Mouse (Mus musculus) left cerebral cortex, postnatal 36 days (tissue): ENCODE results near the gene Muc5ac. TPM values are rescaled to one million over a fixed set of nuclear protein-coding genes. Genes with fewer than 3 reads are reported as not detected.
A peak's percentile ranks its signal among the peaks of the same experiment; 100 is the strongest.
"Not testable (repeated sequence)": the region's sequence is repeated elsewhere in the genome, so short reads cannot be mapped to it uniquely, and the experiment has no call there.

Experiments used
- DNase-seq, 2 experiments: peaks; one replicate each; pipeline ENCODE4 v3.0.0; 2021 to 2022; ENCODE audit warnings: low spot score in 2 of 2, mixed read lengths in 1 of 2
- intact Hi-C: fragments of 180-260 bp; cut with DNase I; formaldehyde crosslinking; loops from one replicate; pipeline ENCODE4 v1.15.1; 2025
- total RNA-seq, 2 experiments: library from RNA; stranded (reverse); gene quantifications; 2 replicates each; pipeline ENCODE4 v1.2.3; 2021

The Muc5ac gene
- total RNA-seq: not detected

DNA sequence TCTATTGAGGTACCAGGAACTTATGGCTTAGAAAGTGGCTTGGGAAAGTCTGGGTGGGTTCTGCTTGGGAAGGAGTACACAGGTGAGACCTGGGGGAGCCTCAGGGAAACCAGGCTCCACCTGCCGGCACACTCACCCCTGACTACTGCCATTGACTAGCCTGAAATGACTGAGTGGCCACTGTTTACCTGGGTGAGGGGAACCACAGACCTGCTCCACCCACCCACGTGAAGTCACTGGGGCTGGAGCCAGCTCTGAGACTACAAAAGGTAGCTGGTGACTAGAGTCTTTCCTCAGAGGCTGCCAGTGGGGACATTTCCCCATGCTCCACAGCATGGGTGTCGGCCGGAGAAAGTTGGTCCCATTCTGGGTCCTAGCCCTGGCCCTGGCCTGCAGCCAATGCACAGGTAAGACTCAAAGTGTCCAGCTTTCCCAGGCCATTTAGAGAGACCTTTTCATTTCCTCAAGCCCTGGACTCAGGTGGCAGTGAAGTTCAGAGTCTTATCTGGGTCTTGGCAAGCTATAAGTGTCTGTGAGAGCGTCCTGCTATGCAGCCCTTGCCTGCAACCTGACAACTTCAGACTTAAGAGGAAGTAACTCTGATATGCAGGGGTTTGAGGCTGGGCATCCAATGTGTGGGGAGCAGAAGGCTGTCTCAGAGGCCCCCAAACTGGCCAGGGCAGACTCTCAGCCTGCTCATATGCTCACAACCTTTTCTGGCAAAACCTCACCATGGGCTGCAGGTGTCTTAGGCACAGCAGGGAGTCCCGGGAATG is at the start of gene Muc5ac:
Gene Muc5ac, plus strand, starts transcription at position 296 of the 776 bp plus-strand sequence.
- no peak for DNase-seq
- intact Hi-C loops: no loop called here

DNA sequence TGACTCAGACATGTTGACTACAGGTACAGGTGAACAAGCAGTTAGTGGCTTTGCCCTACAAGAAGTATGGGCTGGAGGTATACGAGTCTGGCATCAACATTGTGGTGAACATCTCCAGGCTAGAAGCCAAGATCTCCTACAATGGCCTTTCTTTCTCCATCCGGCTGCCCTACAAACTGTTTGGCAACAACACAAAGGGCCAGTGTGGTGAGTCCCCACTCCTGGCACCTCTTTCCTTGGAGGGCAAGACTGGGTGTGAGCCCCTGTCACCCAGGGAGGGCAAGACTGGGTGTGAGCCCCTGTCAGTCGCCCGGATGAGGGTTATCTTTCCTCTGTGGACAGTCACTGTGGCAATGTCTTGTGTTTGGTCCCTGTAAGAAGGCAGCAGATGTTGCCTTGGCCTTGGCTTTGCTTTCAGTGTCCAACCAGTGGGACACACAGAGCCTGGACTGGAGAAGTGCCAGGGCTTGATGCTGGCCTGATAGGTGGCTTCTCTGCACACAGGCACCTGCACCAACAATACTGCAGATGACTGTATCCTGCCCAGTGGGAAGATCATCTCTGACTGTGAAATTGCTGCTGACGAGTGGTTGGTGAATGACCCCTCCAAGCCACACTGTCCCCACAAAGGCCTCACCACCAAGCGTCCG is 41.2 kb upstream of the Muc5ac start:
- DNase-seq: no peak
- intact Hi-C loops: no loop called here

DNA sequence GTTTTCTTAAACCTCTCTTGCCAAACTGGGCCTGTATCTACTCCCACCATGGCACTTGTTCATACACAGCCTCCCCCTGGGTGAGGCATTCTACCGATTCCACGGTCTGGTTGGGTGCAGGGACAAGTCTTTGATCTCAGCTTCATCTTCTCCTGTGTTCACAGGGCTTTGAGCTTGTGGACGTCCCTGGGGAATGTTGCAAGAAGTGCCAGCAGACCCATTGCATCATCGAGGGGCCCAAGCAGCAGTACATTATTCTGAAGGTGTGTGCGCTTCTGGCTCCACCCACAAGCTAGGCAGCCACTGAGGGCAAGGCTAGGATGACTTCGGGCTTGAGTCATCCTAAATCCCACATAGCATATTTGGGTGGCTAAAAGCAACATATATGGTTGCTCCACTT is 36.3 kb upstream of the Muc5ac start:
- no peak for DNase-seq
- intact Hi-C loops: no loop called here

DNA sequence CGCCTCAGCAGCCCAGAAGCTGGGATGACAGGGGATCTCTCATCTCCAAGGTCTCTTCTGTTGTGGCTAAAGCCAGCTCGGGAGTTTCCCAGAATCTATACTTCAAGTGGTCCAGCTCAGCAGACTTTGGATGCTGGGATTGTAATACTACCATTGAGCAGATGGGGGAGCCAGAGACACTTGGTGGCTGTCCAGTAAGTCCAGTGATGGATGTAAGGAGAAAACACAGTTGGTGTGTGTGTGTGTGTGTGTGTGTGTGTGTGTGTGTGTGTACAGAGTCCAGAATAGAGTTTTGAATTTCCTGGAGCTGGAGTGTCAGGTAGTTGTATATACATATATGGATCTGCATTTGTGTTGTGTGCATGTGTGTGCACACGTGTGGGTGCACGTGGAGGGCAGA is 32.9 kb upstream of the Muc5ac start:
- intact Hi-C loops: no loop called here
- peak; percentile 54 to 79 for DNase-seq

DNA sequence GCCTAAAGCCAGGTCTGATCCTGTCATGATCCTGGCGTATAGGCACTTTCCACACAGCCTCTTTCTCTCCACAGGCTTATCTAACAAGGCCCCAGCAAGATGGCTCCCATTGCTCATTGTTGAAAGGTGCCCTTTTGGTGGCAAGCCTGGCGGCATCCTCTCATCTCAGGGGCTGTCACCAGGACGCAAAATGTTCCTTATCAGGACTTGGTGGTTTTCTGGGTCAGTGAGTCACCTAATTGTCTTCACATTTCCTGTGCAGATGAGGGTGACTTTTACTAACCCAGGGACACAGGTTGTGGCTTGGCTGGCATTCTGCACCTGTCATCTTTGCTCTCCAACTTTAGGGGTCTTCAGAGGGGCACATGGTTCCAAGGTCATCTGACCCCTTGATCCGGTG is 30.5 kb upstream of the Muc5ac start:
- intact Hi-C loops: no loop called here
- DNase-seq: no peak

DNA sequence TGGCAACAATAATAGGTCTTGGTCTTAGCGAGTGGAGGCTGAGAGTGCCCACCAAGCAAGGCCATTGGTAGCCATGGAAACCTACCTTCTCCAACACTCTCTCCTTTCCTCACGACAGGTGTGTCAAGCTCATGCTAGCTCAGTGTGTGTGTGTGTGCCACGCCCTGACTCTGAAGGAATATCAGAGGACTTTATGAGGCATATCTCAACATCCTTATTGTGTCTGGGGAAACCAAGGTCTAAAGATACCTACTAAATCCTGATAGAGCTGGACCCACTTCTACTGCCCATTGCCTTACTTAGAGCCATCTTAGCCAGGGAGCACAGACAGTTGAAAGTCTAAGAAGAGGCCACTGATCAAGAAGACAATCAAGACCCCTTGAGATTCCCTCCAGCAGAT is 18.3 kb upstream of the Muc5ac start:
- DNase-seq: no peak
- intact Hi-C loops: loop anchor here (5.0 kb wide), 1 partner anchor 142 kb away; no protein-coding TSS in a partner anchor

DNA sequence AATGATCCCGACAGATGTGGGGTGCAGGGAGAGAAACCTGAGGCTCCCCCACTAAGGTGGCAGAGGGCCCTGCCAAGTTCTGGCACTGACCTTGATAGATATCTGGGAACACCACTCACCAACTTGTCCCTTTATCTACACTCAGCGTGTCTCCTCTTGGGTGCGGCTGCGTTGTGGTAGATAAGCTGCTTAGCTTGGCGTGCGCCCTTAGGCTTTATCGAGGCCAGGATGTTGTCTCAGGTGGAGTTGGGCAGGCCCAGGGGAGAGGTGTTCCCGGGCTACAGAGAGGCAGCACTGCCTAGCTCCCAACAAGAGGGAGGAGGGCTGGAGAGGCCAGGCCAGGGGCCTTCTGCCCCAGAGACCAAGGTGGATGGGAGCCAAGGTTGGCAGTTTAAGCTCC is 17.8 kb upstream of the Muc5ac start:
- intact Hi-C loops: loop anchor here (5.0 kb wide), 1 partner anchor 141 kb away; no protein-coding TSS in a partner anchor

DNA sequence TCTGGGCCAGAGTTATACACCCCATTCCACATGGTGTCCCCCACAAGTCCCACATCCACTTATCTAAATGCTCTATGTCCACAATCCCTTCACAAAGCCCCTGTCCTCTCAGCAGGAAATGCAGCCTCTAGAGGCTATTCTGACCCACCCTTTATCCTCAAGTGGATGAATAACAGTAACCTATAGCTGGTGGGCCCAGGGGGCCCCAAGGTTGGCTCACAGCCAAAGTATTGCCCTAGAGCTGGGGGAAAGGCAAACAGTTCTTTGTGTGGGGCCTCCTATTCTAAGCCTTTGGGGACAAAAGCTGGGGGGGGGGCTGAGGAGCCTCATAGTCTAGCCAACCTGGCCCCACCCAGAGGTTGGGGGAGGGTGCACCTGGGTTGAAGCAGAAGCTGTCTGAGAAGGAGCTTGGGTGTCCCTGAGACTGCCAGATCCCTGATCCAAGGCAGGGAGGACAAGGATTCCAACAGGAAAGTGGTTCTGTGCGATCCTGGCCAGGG is 16.7 kb upstream of the Muc5ac start:
- intact Hi-C loops: loop anchor here (5.0 kb wide), 1 partner anchor 140 kb away; no protein-coding TSS in a partner anchor
- DNase-seq: no peak

More for the DNA sequence above, 17.8 kb upstream of the Muc5ac start:
- DNase-seq: no peak

DNA sequence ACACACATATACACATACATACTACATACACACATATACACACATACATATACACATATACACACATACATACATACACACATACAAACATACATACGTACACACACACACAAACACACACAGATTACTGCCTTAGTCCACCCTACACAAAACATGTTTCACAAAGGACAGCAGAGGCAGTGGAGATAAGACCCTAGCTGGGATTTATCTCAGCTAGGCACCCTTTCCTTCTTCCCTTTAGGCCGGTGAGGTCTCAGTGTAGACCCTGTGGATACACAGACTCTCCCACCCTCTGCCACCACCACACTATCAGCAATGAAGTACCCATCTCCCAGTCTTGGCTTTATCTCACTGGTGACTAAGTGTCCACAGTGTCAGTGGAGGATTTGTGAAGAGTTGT is 13.9 kb upstream of the Muc5ac start:
- intact Hi-C loops: loop anchor here (5.0 kb wide), 1 partner anchor 137 kb away; no protein-coding TSS in a partner anchor
- no peak for DNase-seq

DNA sequence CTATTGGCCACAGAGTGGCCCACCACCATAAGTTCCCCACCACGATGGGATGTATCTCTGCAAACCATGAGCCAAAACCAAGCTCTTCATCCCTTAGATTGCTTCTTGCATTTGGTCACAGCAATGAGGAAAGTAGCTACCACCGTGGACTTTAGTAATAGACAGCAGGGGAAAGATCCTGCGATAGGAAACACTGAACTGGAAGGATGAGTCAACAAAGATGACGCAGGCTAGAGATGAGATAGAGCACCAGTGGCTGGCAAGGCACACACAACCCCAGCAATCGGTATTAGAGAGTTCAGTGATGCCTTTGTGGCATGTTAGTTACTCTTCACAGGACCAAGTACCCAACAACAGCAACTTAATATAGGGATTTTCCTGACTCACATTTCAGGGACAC is 12.6 kb upstream of the Muc5ac start:
- no peak for DNase-seq

DNA sequence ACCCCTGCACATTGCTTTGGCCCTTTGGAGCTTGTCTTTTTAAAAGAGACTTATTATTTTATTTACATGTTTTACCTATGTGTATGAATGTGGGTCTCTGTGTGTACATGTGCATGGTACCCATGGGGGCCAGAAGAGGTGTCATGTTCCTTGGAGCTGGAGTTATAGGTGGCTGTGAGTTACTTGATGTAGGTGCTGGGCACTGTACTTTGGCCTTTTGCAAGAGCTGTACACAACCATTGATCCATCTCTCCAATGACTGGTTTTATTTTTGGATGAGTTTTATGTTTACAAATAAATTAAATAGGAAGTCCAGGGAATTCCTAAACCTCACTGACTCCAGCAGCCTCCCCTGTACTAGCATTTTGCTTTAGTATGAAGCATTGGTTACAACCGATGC is 5.5 kb downstream of the Muc5ac start:
- intact Hi-C loops: no loop called here
- no peak for DNase-seq

More for the DNA sequence above, 12.6 kb upstream of the Muc5ac start:
- intact Hi-C loops: no loop called here

DNA sequence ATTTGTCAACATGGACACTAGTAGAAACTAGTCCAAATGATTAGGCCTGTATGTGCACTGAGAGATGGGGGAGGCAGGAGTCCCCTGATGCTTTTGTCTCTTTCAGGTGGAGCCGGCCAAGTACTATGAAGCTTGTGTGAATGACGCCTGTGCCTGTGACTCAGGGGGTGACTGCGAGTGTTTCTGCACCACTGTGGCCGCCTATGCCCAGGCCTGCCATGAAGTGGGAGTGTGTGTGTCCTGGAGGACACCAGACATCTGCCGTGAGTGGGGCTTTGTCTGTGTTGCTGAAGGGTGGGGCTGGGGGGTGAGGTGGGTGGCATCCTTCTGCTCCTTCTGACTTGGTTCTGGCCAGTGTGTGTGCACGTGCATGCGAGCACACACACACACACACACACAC is 14.4 kb downstream of the Muc5ac start:
- no peak for DNase-seq
- intact Hi-C loops: no loop called here

DNA sequence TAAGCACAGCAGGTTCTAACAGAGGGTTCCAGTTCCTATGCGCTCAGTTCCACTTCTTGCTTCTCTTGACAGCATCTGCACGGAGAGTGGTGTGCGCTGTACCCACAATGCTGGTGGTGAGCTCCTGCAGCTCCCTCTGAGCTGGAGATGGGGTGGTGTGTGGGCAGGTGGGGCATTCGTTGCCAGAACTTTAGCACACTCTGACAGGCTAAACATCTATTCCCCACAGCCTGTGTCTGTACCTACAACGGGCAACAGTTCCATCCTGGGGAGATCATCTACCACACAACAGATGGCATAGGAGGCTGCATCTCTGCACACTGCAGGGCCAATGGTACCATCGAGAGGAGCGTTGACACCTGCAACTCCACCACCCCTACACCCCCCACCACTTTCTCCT is 16.6 kb downstream of the Muc5ac start:
- peak; percentile 67 to 80 for DNase-seq
- intact Hi-C loops: no loop called here

DNA sequence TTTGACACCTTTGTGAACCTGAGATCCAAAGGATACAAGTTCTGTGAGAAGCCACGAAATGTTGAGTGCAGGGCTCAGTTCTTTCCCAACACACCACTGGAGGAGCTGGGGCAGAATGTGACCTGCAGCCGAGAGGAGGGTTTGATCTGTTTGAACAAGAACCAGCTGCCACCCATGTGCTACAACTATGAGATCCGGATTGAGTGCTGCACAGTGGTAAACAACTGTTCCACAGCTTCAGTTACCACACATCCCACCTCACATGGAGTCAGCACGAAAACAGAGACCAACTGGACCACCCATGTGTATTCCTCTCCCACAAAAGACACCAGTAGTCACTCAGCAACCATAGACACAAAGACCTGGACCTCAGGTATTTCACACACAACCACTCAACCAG is 19.1 kb downstream of the Muc5ac start:
- intact Hi-C loops, DNase-seq: not testable (repeated sequence)

DNA sequence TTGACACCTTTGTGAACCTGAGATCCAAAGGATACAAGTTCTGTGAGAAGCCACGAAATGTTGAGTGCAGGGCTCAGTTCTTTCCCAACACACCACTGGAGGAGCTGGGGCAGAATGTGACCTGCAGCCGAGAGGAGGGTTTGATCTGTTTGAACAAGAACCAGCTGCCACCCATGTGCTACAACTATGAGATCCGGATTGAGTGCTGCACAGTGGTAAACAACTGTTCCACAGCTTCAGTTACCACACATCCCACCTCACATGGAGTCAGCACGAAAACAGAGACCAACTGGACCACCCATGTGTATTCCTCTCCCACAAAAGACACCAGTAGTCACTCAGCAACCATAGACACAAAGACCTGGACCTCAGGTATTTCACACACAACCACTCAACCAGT is 21.2 kb downstream of the Muc5ac start:
- intact Hi-C loops, DNase-seq: not testable (repeated sequence)

DNA sequence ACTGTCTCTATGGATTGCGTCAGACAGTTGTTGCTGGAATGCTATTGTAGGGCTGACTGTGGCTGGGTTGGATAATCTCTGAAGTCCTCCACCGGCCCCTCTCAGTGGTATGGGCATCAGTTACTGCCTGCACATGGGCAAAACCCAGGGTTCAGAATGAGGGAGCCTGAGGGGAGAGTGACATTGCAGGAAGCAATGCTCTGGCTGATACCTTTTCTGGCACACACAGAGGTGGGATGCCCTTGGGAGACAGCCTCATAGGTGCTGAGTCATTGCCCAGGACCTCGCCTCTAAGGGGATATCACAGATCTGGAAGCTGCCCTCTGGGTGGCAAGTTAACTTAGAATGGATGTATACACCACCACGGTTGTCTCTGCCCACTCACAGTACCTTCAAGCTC is 24.5 kb downstream of the Muc5ac start:
- no peak for DNase-seq
- intact Hi-C loops: no loop called here

DNA sequence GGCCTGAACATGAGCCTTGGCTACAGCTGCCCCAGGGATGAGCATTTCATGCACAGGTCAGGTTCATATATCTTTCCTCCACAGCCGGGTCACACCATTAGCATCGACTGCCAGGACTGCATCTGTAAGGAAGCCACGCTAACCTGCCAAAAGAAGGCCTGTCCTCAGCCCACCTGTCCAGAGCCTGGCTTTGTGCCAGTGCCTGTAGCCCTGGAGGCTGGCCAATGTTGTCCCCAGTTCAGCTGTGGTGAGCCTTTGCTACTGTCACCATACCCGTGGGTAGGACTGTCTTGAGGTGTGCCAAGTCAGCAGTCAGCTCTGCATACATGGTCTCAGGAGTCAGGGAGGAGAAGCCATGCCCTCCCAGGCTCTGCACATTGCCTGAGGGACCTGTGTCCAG is 26.6 kb downstream of the Muc5ac start:
- intact Hi-C loops: no loop called here
- DNase-seq: no peak

DNA sequence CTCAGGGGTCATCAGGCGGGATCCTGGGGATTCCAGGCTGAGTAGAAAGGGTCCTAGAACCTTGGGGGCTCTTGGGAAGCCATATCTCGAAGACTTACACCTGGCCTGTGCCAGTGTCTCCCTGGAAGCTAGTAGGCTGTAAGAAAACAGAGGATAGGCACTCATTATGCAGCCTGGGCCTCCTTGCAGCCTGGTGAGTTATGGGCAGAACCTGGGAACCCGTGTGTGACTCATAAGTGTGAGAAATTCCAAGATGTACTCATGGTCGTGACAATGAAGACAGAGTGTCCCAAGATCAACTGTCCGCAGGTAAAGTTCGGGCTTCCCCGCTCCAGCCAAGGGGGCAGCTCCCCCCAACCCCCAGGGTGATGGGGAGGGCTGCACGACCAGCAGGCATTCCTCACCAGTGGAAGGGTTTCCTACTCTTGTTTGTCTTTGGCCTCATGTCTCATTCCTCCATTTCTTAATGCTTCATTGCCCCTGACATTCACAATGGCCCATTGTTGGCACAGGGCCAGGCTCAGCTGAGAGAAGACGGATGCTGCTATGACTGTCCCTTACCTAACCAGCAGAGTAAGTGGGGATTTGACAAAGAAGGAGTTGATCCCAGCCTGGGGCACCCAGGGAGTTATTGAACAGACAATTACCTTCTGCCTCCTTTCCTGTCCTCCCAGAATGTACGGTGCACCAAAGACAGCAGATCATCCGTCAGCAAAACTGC is 28.7 kb downstream of the Muc5ac start:
- intact Hi-C loops: no loop called here
- DNase-seq: no peak

DNA sequence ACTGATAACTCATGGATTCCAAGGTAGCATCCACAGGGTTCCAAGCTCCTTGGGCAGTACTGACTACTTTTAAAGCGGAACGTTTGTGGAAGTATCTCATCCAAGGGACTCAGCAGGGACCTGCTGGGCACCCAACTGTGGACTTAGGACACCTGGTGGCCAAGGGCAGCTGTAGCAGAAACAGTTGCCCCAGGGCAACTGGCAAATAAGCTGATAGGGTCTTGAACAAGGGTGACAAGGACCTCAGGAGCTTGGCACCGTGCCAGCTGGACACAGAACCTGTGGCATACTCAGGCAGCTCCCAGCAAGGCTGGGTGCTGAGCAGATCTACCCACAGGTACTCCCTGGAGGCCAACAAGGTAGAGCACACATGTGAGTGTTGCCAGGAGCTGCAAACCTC is 29.5 kb downstream of the Muc5ac start:
- intact Hi-C loops: no loop called here

DNA sequence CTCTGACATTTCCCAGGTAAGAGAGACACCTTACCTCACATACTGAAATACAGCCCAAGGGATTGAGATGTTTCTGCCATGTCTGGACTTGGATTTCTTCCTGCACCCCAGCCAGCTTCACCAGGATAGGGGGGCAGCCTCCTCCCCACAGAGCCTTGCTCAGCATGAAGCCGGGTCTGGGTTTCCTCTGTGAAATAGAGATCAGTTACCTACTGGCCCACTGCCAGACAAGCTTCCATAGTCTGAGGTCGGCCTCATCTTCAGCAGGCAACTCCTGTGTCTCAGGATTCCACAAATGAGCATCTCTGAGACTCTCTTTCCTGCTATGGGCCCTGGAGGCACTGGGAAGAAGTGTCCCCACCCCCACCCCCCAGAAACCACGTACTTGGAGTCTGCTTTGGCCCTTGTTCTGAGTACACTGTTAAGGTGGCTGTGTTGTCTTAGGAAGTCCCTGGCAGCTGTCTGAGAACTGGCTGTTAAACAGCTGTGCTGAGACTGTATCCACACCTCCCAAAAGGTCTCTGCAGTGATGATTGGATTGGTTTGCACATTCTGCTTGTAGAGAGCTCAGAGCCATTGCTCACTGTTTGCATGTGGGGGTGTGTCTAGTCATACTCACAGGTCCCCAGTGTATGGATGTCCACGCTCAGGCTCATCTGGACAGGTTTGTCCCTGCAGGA is 34.0 kb downstream of the Muc5ac start:
- DNase-seq: no peak
- intact Hi-C loops: no loop called here

More for the DNA sequence above, 29.5 kb downstream of the Muc5ac start:
- DNase-seq: no peak
